Mouse (Mus musculus) forebrain, embryonic 14.5 days (tissue): ENCODE results near the gene Galp. TPM values are rescaled to one million over a fixed set of nuclear protein-coding genes. Genes with fewer than 3 reads are reported as not detected.
"Not testable (repeated sequence)": the region's sequence is repeated elsewhere in the genome, so short reads cannot be mapped to it uniquely, and the experiment has no call there.

Experiments
- ATAC-seq: fragments of 200-750 bp; cut with Nextera tagmentation; 2 replicates; pipeline ENCODE4 v1.8.0; 2017; ENCODE audit warnings: mild to moderate bottlenecking, moderate library complexity
- DNase-seq: peaks from one replicate; pipeline ENCODE4 v3.0.0-alpha.2; 2015; ENCODE audit warnings: low spot score
- H3K27ac ChIP-seq: fragments of 300-500 bp; sonication (generic); 2 replicates; pipeline ENCODE4 v1.5.1; 2014; ENCODE audit warnings: low read depth, mild to moderate bottlenecking, control low read depth, low read length, moderate library complexity
- H3K27me3 ChIP-seq: fragments of 300-500 bp; sonication (generic); replicated peaks from 2 replicates; pipeline ENCODE4 v1.6.1; 2014; ENCODE audit warnings: low read length, control low read depth, mixed read lengths; ENCODE audit not compliant: control insufficient read depth, insufficient read depth
- H3K36me3 ChIP-seq: fragments of 300-500 bp; sonication (generic); 2 replicates; pipeline ENCODE4 v1.6.1; 2014; ENCODE audit warnings: low read length, control low read depth; ENCODE audit not compliant: control insufficient read depth, insufficient read depth
- H3K4me1 ChIP-seq: fragments of 300-500 bp; sonication (generic); 2 replicates; pipeline ENCODE4 v1.6.1; 2014; ENCODE audit warnings: antibody characterized with exemption, low read length, control low read depth; ENCODE audit not compliant: control insufficient read depth, insufficient read depth
- H3K4me2 ChIP-seq: fragments of 300-500 bp; sonication (generic); 2 replicates; pipeline ENCODE4 v1.6.1; 2014; ENCODE audit warnings: mild to moderate bottlenecking, control low read depth, low read length
- H3K4me3 ChIP-seq: fragments of 300-500 bp; sonication (generic); 2 replicates; pipeline ENCODE4 v1.5.1; 2014; ENCODE audit warnings: low read depth, low read length, control low read depth
- H3K9ac ChIP-seq: fragments of 300-500 bp; sonication (generic); 2 replicates; pipeline ENCODE4 v1.6.1; 2014; ENCODE audit warnings: mild to moderate bottlenecking, low read length, control low read depth, moderate library complexity
- H3K9me3 ChIP-seq: fragments of 300-500 bp; sonication (generic); replicated peaks from 2 replicates; pipeline ENCODE4 v1.6.1; 2016; ENCODE audit warnings: low read length, control low read depth, mixed read lengths; ENCODE audit not compliant: control insufficient read depth
- WGBS: fragments of 180-500 bp; shearing (Covaris S2); extraction: QIAGEN DNeasy Blood & Tissue Kit; methylation state at CpG from one replicate; pipeline ENCODE4 v1.1.7; 2014; 5-methylcytosine and 5-hydroxymethylcytosine counted together
- polyA plus RNA-seq: library from polyadenylated mRNA; unstranded; fragments of >200 nt; fragmentation: Nextera tagmentation; extraction: Ambion mirVana; gene quantifications from 2 replicates; pipeline ENCODE4 v1.2.1, GENCODE M21; 2014

Gene Galp
- polyA plus RNA-seq, 1 experiment from 2014 or later, result not detected

GRCm38 (mm10) chr7:6220147-6220546 lies 23.3 kb downstream of the Galp start:
- Histone ChIP-seq H3K4me1 (no peaks in the 10 kb centered on the region), H3K36me3 (no peaks in the 10 kb centered on the region), H3K4me3 (no peak overlapping the region), H3K27me3 (no peaks in the 10 kb centered on the region), H3K9me3 (no peaks in the 10 kb centered on the region), H3K4me2 (no peak overlapping the region), H3K27ac (no peak overlapping the region), H3K9ac (no peak overlapping the region)
- 38% methylated on average over 3 of the region's 3 CpGs for WGBS
- ATAC-seq (no peak), DNase-seq (no peak)

- Histone ChIP-seq H3K27ac (no peak within 1 kb of the TSS), H3K36me3 (no peaks in the 10 kb centered on the region), H3K4me2 (no peak within 1 kb of the TSS), H3K4me1 (no peaks in the 10 kb centered on the region), H3K4me3 (no peak within 1 kb of the TSS), H3K9ac (no peak within 1 kb of the TSS), H3K9me3 (no peaks in the 10 kb centered on the region), H3K27me3 (no peaks in the 10 kb centered on the region)
- ATAC-seq, result no peak
- 94% methylated on average over 12 of the region's 12 CpGs for WGBS
- no peak for DNase-seq
These were observed 25.1 kb downstream of the Galp start, which contains the start of gene Zscan5b for GRCm38 (mm10) chr7:6221978-6222377. Gene Zscan5b (plus strand): TSS chr7:6222278.

- DNase-seq, H3K9ac ChIP-seq, H3K4me3 ChIP-seq, H3K27ac ChIP-seq, H3K4me2 ChIP-seq, H3K27me3 ChIP-seq, H3K9me3 ChIP-seq, H3K36me3 ChIP-seq, ATAC-seq, H3K4me1 ChIP-seq: not testable (repeated sequence)
- 55% methylated on average over 8 of the region's 8 CpGs for WGBS
These were observed 31.6 kb downstream of the Galp start for GRCm38 (mm10) chr7:6228491-6228890.

GRCm38 (mm10) chr7:6239787-6240186 lies 42.9 kb downstream of the Galp start:
- Histone ChIP-seq H3K27ac (no peak overlapping the region), H3K4me2 (no peak overlapping the region), H3K4me1 (no peaks in the 10 kb centered on the region), H3K9me3 (no peaks in the 10 kb centered on the region), H3K4me3 (no peak overlapping the region), H3K9ac (no peak overlapping the region), H3K27me3 (no peaks in the 10 kb centered on the region), H3K36me3 (no peaks in the 10 kb centered on the region)
- no peak for DNase-seq
- 56% methylated on average over 11 of the region's 11 CpGs for WGBS
- ATAC-seq, result no peak

GRCm38 (mm10) chr7:6240841-6241425 lies 44.0 kb downstream of the Galp start:
- not testable (repeated sequence) for H3K9ac ChIP-seq, H3K4me3 ChIP-seq, H3K36me3 ChIP-seq, H3K4me2 ChIP-seq, ATAC-seq, H3K4me1 ChIP-seq, H3K27ac ChIP-seq, H3K9me3 ChIP-seq, H3K27me3 ChIP-seq
- WGBS, result 14% methylated on average over 1 of the region's 1 CpGs
- DNase-seq, result peak; percentile 25

- H3K4me1 ChIP-seq, result no peaks in the 10 kb centered on the region
- H3K27me3 ChIP-seq, result no peaks in the 10 kb centered on the region
- H3K36me3 ChIP-seq, result no peaks in the 10 kb centered on the region
- WGBS, result 64% methylated on average over 11 of the region's 11 CpGs
- no peaks in the 10 kb centered on the region for H3K9me3 ChIP-seq
- no peak for DNase-seq
- no peak for ATAC-seq
- no peak overlapping the region for H3K4me3 ChIP-seq
- no peak overlapping the region for H3K27ac ChIP-seq
- H3K9ac ChIP-seq, result no peak overlapping the region
- no peak overlapping the region for H3K4me2 ChIP-seq
These were observed 47.7 kb downstream of the Galp start for GRCm38 (mm10) chr7:6244361-6245292.

GRCm38 (mm10) chr7:6252410-6252809 lies 55.5 kb downstream of the Galp start, which contains the start of gene Epp13:
Gene Epp13 (plus strand): TSS chr7:6252710.
- Histone ChIP-seq H3K36me3 (no peaks in the 10 kb centered on the region), H3K4me1 (no peaks in the 10 kb centered on the region), H3K9me3 (no peaks in the 10 kb centered on the region), H3K9ac (no peak within 1 kb of the TSS), H3K27me3 (no peaks in the 10 kb centered on the region), H3K4me2 (no peak within 1 kb of the TSS), H3K4me3 (no peak within 1 kb of the TSS), H3K27ac (no peak within 1 kb of the TSS)
- 83% methylated on average over 6 of the region's 6 CpGs for WGBS
- ATAC-seq (no peak), DNase-seq (no peak)

- Histone ChIP-seq H3K9me3 (no peaks in the 10 kb centered on the region), H3K4me3 (no peak overlapping the region), H3K27ac (no peak overlapping the region), H3K4me1 (no peaks in the 10 kb centered on the region), H3K27me3 (no peaks in the 10 kb centered on the region), H3K9ac (no peak overlapping the region), H3K36me3 (no peaks in the 10 kb centered on the region), H3K4me2 (no peak overlapping the region)
- ATAC-seq, result no peak
- WGBS, result 98% methylated on average over 5 of the region's 5 CpGs
- DNase-seq, result no peak
These were observed 57.6 kb downstream of the Galp start for GRCm38 (mm10) chr7:6254451-6254850.

GRCm38 (mm10) chr7:6257386-6257785 lies 60.5 kb downstream of the Galp start:
- H3K27me3 ChIP-seq, result no peaks in the 10 kb centered on the region
- H3K4me2 ChIP-seq, result no peak overlapping the region
- ATAC-seq (no peak), DNase-seq (no peak)
- H3K4me3 ChIP-seq, result no peak overlapping the region
- no peak overlapping the region for H3K27ac ChIP-seq
- H3K4me1 ChIP-seq, result no peaks in the 10 kb centered on the region
- 89% methylated on average over 4 of the region's 4 CpGs for WGBS
- no peaks in the 10 kb centered on the region for H3K36me3 ChIP-seq
- no peaks in the 10 kb centered on the region for H3K9me3 ChIP-seq
- no peak overlapping the region for H3K9ac ChIP-seq
